Mouse (Mus musculus) heart, adult 2 months (tissue): ENCODE results near the gene Gusb. TPM values are rescaled to one million over a fixed set of nuclear protein-coding genes. Genes with fewer than 3 reads are reported as not detected.
"Not testable (repeated sequence)": the region's sequence is repeated elsewhere in the genome, so short reads cannot be mapped to it uniquely, and the experiment has no call there.

Experiments used
- DNase-seq, 2 experiments: peaks; one replicate each; pipeline ENCODE4 v3.0.0; 2021
- H3K27ac ChIP-seq: fragments of 200-600 bp; 2 replicates; pipeline ENCODE4 v1.8.1; 2022
- H3K27me3 ChIP-seq: fragments of 200-500 bp; 2 replicates; pipeline ENCODE4 v1.6.1; 2012; ENCODE audit warnings: mild to moderate bottlenecking, low read length, inconsistent platforms, mixed read lengths; ENCODE audit not compliant: control insufficient read depth, insufficient read depth
- H3K36me3 ChIP-seq: fragments of 200-500 bp; 2 replicates; pipeline ENCODE4 v1.6.1; 2012; ENCODE audit warnings: low read length, inconsistent platforms; ENCODE audit not compliant: control insufficient read depth, insufficient read depth
- H3K4me1 ChIP-seq: fragments of 200-500 bp; 2 replicates; pipeline ENCODE4 v1.6.1; 2011; ENCODE audit warnings: low read length; ENCODE audit not compliant: control insufficient read depth, insufficient read depth
- H3K4me3 ChIP-seq: fragments of 200-600 bp; 2 replicates; pipeline ENCODE4 v1.8.1; 2022
- H3K79me2 ChIP-seq: fragments of 200-500 bp; replicated peaks from 2 replicates; pipeline ENCODE4 v1.6.1; 2012; ENCODE audit warnings: mild to moderate bottlenecking, inconsistent platforms, low read length, moderate library complexity, mixed read lengths; ENCODE audit not compliant: control insufficient read depth, insufficient read depth
- H3K9ac ChIP-seq: fragments of 200-500 bp; 2 replicates; pipeline ENCODE4 v1.6.1; 2012; ENCODE audit warnings: low read depth, mild to moderate bottlenecking, control low read depth, inconsistent platforms, low read length, mixed read lengths
- CTCF ChIP-seq: fragments of 200-600 bp; IDR thresholded peaks from 2 replicates; pipeline ENCODE4 v1.8.1; 2022; ENCODE audit warnings: antibody characterized with exemption, mild to moderate bottlenecking, moderate library complexity
- EP300 ChIP-seq: fragments of 200-500 bp; IDR thresholded peaks from 2 replicates; pipeline ENCODE4 v1.6.1; 2011; ENCODE audit warnings: low read depth, low read length, control low read depth; ENCODE audit not compliant: insufficient read depth
- POLR2A ChIP-seq: fragments of 200-500 bp; IDR thresholded peaks from 2 replicates; pipeline ENCODE4 v1.6.1; 2011; ENCODE audit warnings: mild to moderate bottlenecking, low read depth, low read length, control low read depth; ENCODE audit not compliant: insufficient read depth
- WGBS: fragments of 180-500 bp; shearing (Covaris S2); methylation state at CpG from one replicate; pipeline ENCODE4 v1.1.7; 2018; 5-methylcytosine and 5-hydroxymethylcytosine counted together
- intact Hi-C: fragments of 180-260 bp; cut with DNase I; formaldehyde crosslinking; loops from one replicate; pipeline ENCODE4 v1.15.1; 2025
- polyA plus RNA-seq: library from polyadenylated mRNA; depleted of rRNA; stranded (reverse); fragments of >200 nt; gene quantifications from 2 replicates; pipeline ENCODE4 v1.2.3, GENCODE M21; 2012; rRNA removed
- total RNA-seq, 2 experiments: library from RNA; stranded (reverse); gene quantifications; 2 replicates each; pipeline ENCODE4 v1.2.3; 2021

The Gusb gene
- total and polyA plus RNA-seq, 3 experiments = 12.8 to 17.9 (median 13.0) TPM

DNA sequence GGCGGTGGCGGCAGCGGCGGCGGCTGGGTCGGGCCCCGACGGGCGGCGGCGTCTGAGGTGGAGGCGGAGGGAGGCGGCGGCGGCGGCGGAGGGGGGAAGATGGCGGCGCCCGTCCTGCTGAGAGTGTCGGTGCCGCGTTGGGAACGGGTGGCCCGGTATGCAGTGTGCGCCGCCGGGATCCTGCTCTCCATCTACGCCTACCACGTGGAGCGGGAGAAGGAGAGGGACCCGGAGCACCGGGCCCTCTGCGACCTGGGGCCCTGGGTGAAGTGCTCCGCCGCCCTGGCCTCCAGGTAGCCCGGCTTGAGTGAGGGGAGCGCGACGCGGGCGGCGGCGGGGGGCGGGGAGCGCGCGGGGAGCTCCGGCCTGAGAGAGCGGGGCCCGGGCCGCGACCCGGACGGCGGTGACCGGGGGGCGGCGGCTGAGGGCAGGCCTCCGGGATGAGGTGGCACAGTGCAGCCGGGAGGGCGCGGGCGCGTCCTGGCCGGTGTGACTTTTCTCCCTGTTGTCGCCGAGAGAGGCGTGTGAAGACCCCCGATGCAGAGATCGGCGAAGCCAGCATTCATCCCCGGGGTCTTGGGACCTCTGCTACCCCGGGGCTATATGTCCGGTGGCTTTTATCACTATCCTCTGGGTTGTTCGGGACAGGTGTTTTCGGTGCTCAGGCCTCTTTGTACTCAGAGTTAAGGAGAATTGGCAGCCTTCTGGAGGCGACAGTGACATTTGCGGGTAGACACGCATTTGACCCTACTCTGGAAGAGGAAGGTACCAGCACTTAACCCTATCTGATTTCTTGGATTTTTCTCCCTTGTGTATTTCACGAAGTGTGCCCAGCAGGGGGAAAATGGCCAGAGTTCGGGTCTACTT is 60.5 kb downstream of the Gusb start:
- 0 out of 2 replicates have a peak, but pooled peaks have one; percentile 2 for TF ChIP-seq CTCF
- not testable (repeated sequence) for H3K79me2 ChIP-seq, H3K4me1 ChIP-seq, H3K36me3 ChIP-seq, H3K27me3 ChIP-seq
- 1% methylated on average over 48 of the region's 82 CpGs for WGBS
- peak; percentile 56 to 60 for DNase-seq
- Histone ChIP-seq H3K27ac (peak overlapping the region; percentile 57), H3K4me3 (peak overlapping the region; percentile 78), H3K9ac (peak overlapping the region; percentile 99)
- intact Hi-C loops = loop anchor here (5.0 kb wide), 2 partner anchors 35 to 230 kb away; partner anchors contain the start of genes Nupr1l and Rabgef1

DNA sequence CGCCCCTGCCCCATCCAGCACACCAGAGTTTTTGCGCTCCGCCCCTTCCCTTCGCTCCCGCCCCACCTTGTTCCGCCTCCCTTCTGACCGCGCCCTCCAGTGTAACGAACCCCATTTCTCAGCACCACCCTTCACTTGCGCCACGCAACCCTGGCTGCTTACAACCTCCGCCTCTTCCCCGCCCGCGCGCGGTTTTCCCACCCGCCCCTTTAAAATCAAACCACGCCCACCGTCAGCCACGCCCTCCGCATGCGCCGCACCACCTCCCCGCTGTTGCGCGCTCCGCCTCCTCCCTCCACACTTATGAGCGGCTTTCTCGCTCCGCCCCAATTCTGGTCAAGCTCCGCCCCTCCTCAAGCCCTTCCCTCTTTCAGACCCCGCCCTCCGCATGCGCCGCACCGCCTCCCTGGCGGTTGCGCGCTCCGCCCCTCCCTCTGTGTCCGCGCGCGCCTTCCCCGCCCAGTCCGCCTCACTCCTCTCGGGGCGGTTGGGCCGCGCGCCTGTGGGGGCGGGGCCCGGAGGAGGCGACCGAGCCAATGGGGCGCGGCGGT is 61.3 kb downstream of the Gusb start, which contains the start of gene Vkorc1l1:
TSS of gene Vkorc1l1 (plus strand) at position 476 of the 551 bp plus-strand sequence.
- Histone ChIP-seq H3K4me3 (peak within 1 kb of the TSS; percentile 78), H3K4me1 (peaks cover 2% of the 10 kb centered on the region; the same call in 1 of the 2 replicates), H3K79me2 (peaks cover 2% of the 10 kb centered on the region), H3K9ac (peak within 1 kb of the TSS; percentile 99), H3K27ac (peak within 1 kb of the TSS; percentile 59), H3K27me3 (no peaks in the 10 kb centered on the region), H3K36me3 (no peaks in the 10 kb centered on the region)
- DNase-seq = peak; percentile 99
- intact Hi-C loops = loop anchor here (5.0 kb wide), 2 partner anchors 34 to 231 kb away; partner anchors contain the start of genes Nupr1l and Rabgef1
- 1% methylated on average over 52 of the region's 59 CpGs for WGBS
- TF ChIP-seq EP300 (peak; percentile 52; the same call in 1 of the 2 replicates), CTCF (no peak), POLR2A (no peak)

- Histone ChIP-seq H3K9ac (peak overlapping the region; percentile 36; the same call in 1 of the 2 replicates), H3K27me3 (no peaks in the 10 kb centered on the region), H3K4me3 (peak overlapping the region; percentile 48), H3K27ac (peak overlapping the region; percentile 59), H3K36me3 (no peaks in the 10 kb centered on the region), H3K79me2 (peaks cover 2% of the 10 kb centered on the region), H3K4me1 (peaks cover 2% of the 10 kb centered on the region; the same call in 1 of the 2 replicates)
- TF ChIP-seq POLR2A (peak; percentile 63), EP300 (no peak), CTCF (no peak)
- intact Hi-C loops = loop anchor here (5.0 kb wide), 2 partner anchors 34 to 231 kb away; partner anchors contain the start of genes Nupr1l and Rabgef1
- 2% methylated on average over 9 of the region's 9 CpGs for WGBS
- no peak for DNase-seq
Observed at GRCm38 (mm10) chr5:129940736-129941494, 61.9 kb downstream of the Gusb start.

- no peak overlapping the region for H3K27ac ChIP-seq
- TF ChIP-seq EP300 (no peak), CTCF (no peak), POLR2A (no peak)
- WGBS = 26% methylated on average over 2 of the region's 2 CpGs
Observed at GRCm38 (mm10) chr5:129940281-129940680, 62.6 kb downstream of the Gusb start.

More at GRCm38 (mm10) chr5:129940281-129940680, 62.6 kb downstream of the Gusb start:
- Histone ChIP-seq H3K9ac (no peak overlapping the region), H3K4me3 (no peak overlapping the region), H3K27me3 (no peaks in the 10 kb centered on the region), H3K79me2 (peaks cover 2% of the 10 kb centered on the region), H3K4me1 (peaks cover 2% of the 10 kb centered on the region; the same call in 1 of the 2 replicates), H3K36me3 (no peaks in the 10 kb centered on the region)
- no peak for DNase-seq
- intact Hi-C loops = loop anchor here (5.0 kb wide), 2 partner anchors 33 to 232 kb away; partner anchors contain the start of genes Nupr1l and Rabgef1

Other genes starting within 250 kb of the Gusb start
- gene Psph, start 215.6 kb downstream of the Gusb start, total RNA-seq = 1 to 10 TPM; 6.0 to 8.7 TPM
- gene Psph, start 215.6 kb downstream of the Gusb start, polyA plus RNA-seq = 7.7 and 11.4 TPM in 2 replicates
- gene Sumf2, start 156.1 kb downstream of the Gusb start, total RNA-seq = 10 to 100 TPM in 1 of 2 experiments, 1 to 10 TPM in 1; 9.1 to 10.9 TPM
- gene Sumf2, start 156.1 kb downstream of the Gusb start, polyA plus RNA-seq = 6.2 and 7.0 TPM in 2 replicates
- 1,000 to 10,000 TPM; 1,016 to 1,153 TPM for gene Chchd2, start 115.6 kb downstream of the Gusb start, total RNA-seq
- gene Chchd2, start 115.6 kb downstream of the Gusb start, polyA plus RNA-seq = 778 and 988 TPM in 2 replicates
- gene Zbed5, start 107.3 kb downstream of the Gusb start, total RNA-seq = under 1 TPM; 0.26 to 0.55 TPM
- 0.33 and 0.85 TPM in 2 replicates for gene Zbed5, start 107.3 kb downstream of the Gusb start, polyA plus RNA-seq
- 10 to 100 TPM; 15.5 to 16.8 TPM for gene Phkg1, start 104.5 kb downstream of the Gusb start, total RNA-seq
- 39.8 and 69.6 TPM in 2 replicates for gene Phkg1, start 104.5 kb downstream of the Gusb start, polyA plus RNA-seq
- gene Nupr1l, start 94.5 kb downstream of the Gusb start, total RNA-seq = 1 to 10 TPM in 1 of 2 experiments, under 1 TPM in 1; 0.44 to 1.5 TPM
- 1.7 and 2.0 TPM in 2 replicates for gene Nupr1l, start 94.5 kb downstream of the Gusb start, polyA plus RNA-seq
- 10 to 100 TPM; 14.3 to 17.9 TPM for gene Vkorc1l1, start 61.1 kb downstream of the Gusb start, total RNA-seq
- 12.4 and 18.3 TPM in 2 replicates for gene Vkorc1l1, start 61.1 kb downstream of the Gusb start, polyA plus RNA-seq
- gene Asl, start 26.2 kb upstream of the Gusb start, total RNA-seq = 1 to 10 TPM; 3.2 to 4.6 TPM
- 5.9 and 6.5 TPM in 2 replicates for gene Asl, start 26.2 kb upstream of the Gusb start, polyA plus RNA-seq
- 10 to 100 TPM in 1 of 2 experiments, 1 to 10 TPM in 1; 9.3 to 11.2 TPM for gene Crcp, start 26.2 kb upstream of the Gusb start, total RNA-seq
- 9.5 and 10.3 TPM in 2 replicates for gene Crcp, start 26.2 kb upstream of the Gusb start, polyA plus RNA-seq
- gene Tpst1, start 70.3 kb upstream of the Gusb start, total RNA-seq = 1 to 10 TPM; 7.4 to 9.4 TPM
- gene Tpst1, start 70.3 kb upstream of the Gusb start, polyA plus RNA-seq = 10.1 and 12.6 TPM in 2 replicates
- 1 to 10 TPM; 1.5 to 3.7 TPM for gene Kctd7, start 141.8 kb upstream of the Gusb start, total RNA-seq
- 2.5 and 3.1 TPM in 2 replicates for gene Kctd7, start 141.8 kb upstream of the Gusb start, polyA plus RNA-seq
- 10 to 100 TPM; 19.6 to 25.5 TPM for gene Rabgef1, start 168.7 kb upstream of the Gusb start, total RNA-seq
- 15.2 and 15.6 TPM in 2 replicates for gene Rabgef1, start 168.7 kb upstream of the Gusb start, polyA plus RNA-seq
- 10 to 100 TPM; 35.7 to 46.1 TPM for gene Tmem248, start 214.0 kb upstream of the Gusb start, total RNA-seq
- gene Tmem248, start 214.0 kb upstream of the Gusb start, polyA plus RNA-seq = 20.8 and 26.1 TPM in 2 replicates